Mouse (Mus musculus) heart, postnatal 36 days (tissue): ENCODE results near the gene Pim3. TPM values are rescaled to one million over a fixed set of nuclear protein-coding genes. Genes with fewer than 3 reads are reported as not detected.

Source experiments
- DNase-seq, 2 experiments: peaks; one replicate each; pipeline ENCODE4 v3.0.0; 2021 to 2022
- intact Hi-C: fragments of 180-260 bp; cut with DNase I; formaldehyde crosslinking; loops from one replicate; pipeline ENCODE4 v1.15.1; 2025
- total RNA-seq, 2 experiments: library from RNA; stranded (reverse); gene quantifications; 2 replicates each; pipeline ENCODE4 v1.2.3; 2021

The Pim3 gene
- total RNA-seq, 2 experiments from 2014 or later = 120 to 134 TPM

GRCm38 (mm10) chr15:88902200-88902875 lies 40.4 kb downstream of the Pim3 start:
- DNase-seq = no peak
- intact Hi-C loops = no loop called here

DNA sequence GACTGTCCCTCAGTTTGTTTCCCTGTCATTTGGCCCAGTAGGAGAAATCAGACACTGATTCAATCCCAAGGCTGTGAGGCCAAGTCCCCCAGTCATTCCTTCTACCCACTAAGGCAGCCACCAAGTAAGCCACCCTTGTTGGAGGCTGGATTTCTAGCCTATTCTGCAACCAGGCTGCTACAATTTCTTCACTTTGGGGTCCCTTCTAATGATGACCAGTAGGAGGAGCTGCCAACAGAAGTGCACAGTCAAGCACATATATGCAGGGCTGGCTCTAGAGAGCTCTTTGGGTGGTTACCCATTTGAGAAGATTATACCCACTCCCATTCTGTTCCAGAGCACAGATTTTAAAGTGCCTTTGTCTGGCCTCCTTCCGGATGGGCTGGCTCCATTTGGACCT lies 41.1 kb downstream of the Pim3 start:
- intact Hi-C loops = no loop called here
- DNase-seq = no peak

DNA sequence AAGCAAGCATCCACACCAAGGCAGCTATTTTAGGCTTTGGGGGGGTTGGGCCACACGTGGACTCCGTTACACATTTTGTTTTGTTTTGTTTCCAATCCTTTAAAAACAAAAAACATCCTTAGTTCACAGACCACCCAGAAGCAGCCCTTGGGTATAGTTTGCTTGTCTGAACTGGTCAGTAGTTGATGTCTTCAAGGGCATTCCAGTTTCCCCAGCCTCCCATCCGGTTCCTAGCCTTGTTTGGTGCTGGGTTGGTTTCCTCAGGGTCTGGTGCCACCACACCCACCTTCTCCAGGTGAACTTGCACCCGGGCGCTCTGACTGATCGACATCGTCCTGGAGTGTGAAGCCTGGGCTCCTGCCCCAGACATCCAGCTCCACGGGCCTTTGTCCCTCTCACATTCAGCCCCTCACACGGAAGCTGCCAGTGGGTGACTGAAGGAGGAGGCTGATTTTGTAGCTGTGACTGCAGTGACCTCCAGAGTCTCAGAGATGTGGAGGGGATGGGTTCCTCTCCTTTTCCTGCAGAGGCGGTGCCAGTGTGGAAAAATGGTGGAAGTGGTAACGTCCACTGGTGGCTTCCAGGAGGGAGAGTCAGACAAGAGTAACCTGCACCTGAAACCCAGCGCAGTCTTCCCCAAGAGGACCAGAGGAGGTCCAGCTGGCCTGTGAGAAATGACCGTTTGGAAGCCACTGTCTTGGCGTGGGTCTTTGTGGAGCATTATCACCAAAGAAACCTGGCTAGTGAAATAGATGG lies 42.2 kb downstream of the Pim3 start:
- no peak for DNase-seq
- intact Hi-C loops = no loop called here

- DNase-seq = no peak
- intact Hi-C loops = no loop called here
Measured at GRCm38 (mm10) chr15:88906347-88906746, 44.4 kb downstream of the Pim3 start.

- no peak for DNase-seq
- intact Hi-C loops = no loop called here
Measured at GRCm38 (mm10) chr15:88915046-88915445, 53.1 kb downstream of the Pim3 start.

Other genes with a start within 250 kb of the Pim3 start
- 10 to 100 TPM; 30.1 to 35.3 TPM for gene Brd1, start 128.0 kb upstream of the Pim3 start, total RNA-seq
- gene Zbed4, start 110.5 kb upstream of the Pim3 start, total RNA-seq = 1 to 10 TPM; 7.9 to 8.1 TPM
- gene Alg12, start 42.9 kb upstream of the Pim3 start, total RNA-seq = 10 to 100 TPM in 1 of 2 experiments, 1 to 10 TPM in 1; 8.9 to 10.1 TPM
- 10 to 100 TPM; 16.5 to 27.9 TPM for gene Creld2, start 42.5 kb upstream of the Pim3 start, total RNA-seq
- gene Ttll8, start 92.2 kb downstream of the Pim3 start, total RNA-seq = not detected
- gene Mlc1, start 116.8 kb downstream of the Pim3 start, total RNA-seq = not detected
- gene Mov10l1, start 120.7 kb downstream of the Pim3 start, total RNA-seq = 10 to 100 TPM; 89.7 to 92.7 TPM
- 1 to 10 TPM; 1.3 to 1.7 TPM for gene Panx2, start 197.5 kb downstream of the Pim3 start, total RNA-seq
- gene Trabd, start 212.9 kb downstream of the Pim3 start, total RNA-seq = 10 to 100 TPM; 45.6 to 50.5 TPM
- gene Selenoo, start 226.9 kb downstream of the Pim3 start, total RNA-seq = 10 to 100 TPM; 15.4 to 17.1 TPM